ENCODE assay signal across 16 mouse cellular contexts in the genomic region with DNA sequence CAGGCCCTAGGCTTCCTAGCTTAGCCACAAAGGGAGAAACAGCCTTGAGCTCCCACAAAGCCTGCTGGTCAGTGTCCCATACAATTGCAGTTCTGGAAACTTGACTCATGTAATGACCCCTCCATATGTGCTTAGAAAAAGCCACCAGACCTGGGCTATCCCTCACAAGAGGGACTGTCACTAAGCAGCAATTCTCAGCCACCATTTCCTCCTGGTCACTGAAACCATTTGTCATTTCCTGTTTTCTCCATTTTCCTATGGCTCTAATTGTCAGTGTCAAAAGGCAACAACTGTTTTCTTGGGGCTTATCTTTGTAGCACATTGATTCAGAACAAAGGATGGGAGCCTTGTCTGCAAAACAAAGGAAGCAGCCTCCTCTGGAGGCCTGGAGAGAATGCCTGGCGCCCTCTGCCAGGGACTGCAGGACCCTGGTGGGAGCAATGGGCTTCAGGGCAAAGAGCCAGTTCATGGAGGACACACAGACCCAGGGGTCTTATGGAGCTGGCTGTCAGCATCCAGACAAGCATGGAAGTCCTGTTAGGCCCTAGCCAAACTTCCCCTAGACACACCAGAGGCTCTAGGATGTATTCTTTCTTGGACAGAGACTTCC.
A peak's percentile ranks its signal among the peaks of the same experiment; 100 is the strongest.
DNase-seq lines count a peak whose midpoint lies in the region; ATAC-seq and TF ChIP-seq lines count a peak whose summit lies in the region.
"Had no signal": no experiment of that assay in that cellular context is flagged by ENCODE, and none has a peak within 500 bp of the region (broad histone marks: within the 10 kb centered on the region; RNA-seq: fewer than 3 reads in every experiment).

No protein-coding gene starts in this region.

- no peaks in the 10 kb centered on the region for H3K4me1 ChIP-seq in liver, adult 2 months (ENCODE audit: control insufficient read depth, insufficient read depth, low read length)
- no peaks in the 10 kb centered on the region for H3K4me1 ChIP-seq in heart, embryonic 15.5 days (replicated peaks)
- no peaks in the 10 kb centered on the region for H3K4me1 ChIP-seq in neural tube, embryonic 15.5 days
- H3K4me1 ChIP-seq: hindbrain, embryonic 12.5 days; intestine, embryonic 15.5 days; limb, embryonic 13.5 days had no signal

- no peak for ATAC-seq in cerebellum, adult (ENCODE audit: insufficient number of reproducible peaks, low FRiP score, low TSS enrichment)
- ATAC-seq in heart, embryonic 15.5 days (replicated peaks; ENCODE audit: insufficient number of reproducible peaks, insufficient read depth, low FRiP score, low read depth): peak; percentile 34; the same call in 1 of the 2 replicates
- ATAC-seq in neural tube, embryonic 15.5 days (ENCODE audit: low FRiP score): no peak
- ATAC-seq: forebrain, embryonic 14.5 days; intestine, embryonic 15.5 days; midbrain, embryonic 16.5 days had no signal

- peak overlapping the region; percentile 32; the same call in 1 of the 2 replicates for H3K27ac ChIP-seq in liver, adult 2 months (replicated peaks; ENCODE audit: insufficient read depth, low read depth, low read length)
- peak overlapping the region; percentile 27; the same call in 1 of the 2 replicates for H3K27ac ChIP-seq in heart, embryonic 15.5 days
- no peak overlapping the region for H3K27ac ChIP-seq in neural tube, embryonic 15.5 days (replicated peaks)
- H3K27ac ChIP-seq: hindbrain, embryonic 12.5 days; intestine, embryonic 15.5 days; limb, embryonic 13.5 days had no signal

- DNase-seq in cerebellum, postnatal 14 days: peak; percentile 19 to 24
- DNase-seq in liver, adult 2 months (ENCODE audit: extremely low read depth, low read depth, low spot score): no peak
- no peak for DNase-seq in liver
- peak; percentile 24 for DNase-seq in lung, postnatal 36 days
- DNase-seq in thymus, postnatal 36 days: no peak
- DNase-seq: adrenal gland, adult 8-10 months; B cell, adult 2 months; right cerebral cortex, adult 18-20 months had no signal

- TF ChIP-seq CTCF in liver, adult 2 months (IDR thresholded peaks at IDR 0.05; ENCODE audit: low read depth, low read length): no peak

- no peaks in the 10 kb centered on the region for H3K79me2 ChIP-seq in liver, adult 2 months (ENCODE audit: control insufficient read depth, insufficient read depth, low read length)

- H3K9ac ChIP-seq in liver, adult 2 months (ENCODE audit: low read depth, low read length): no peak overlapping the region
- H3K9ac ChIP-seq in heart, embryonic 15.5 days: no peak overlapping the region
- no peak overlapping the region for H3K9ac ChIP-seq in neural tube, embryonic 15.5 days (replicated peaks)
- H3K9ac ChIP-seq: hindbrain, embryonic 12.5 days; intestine, embryonic 15.5 days; limb, embryonic 13.5 days had no signal

- 79% methylated on average over 1 of the region's 1 CpGs for WGBS in liver, adult 2 months
- WGBS in heart, embryonic 15.5 days: 20% methylated on average over 1 of the region's 1 CpGs
- WGBS in neural tube, embryonic 15.5 days: 44% methylated on average over 1 of the region's 1 CpGs

- H3K36me3 ChIP-seq in liver, adult 2 months (ENCODE audit: control insufficient read depth, insufficient read depth, low read length): no peaks in the 10 kb centered on the region
- H3K36me3 ChIP-seq in heart, embryonic 15.5 days: no peaks in the 10 kb centered on the region
- no peaks in the 10 kb centered on the region for H3K36me3 ChIP-seq in neural tube, embryonic 15.5 days
- H3K36me3 ChIP-seq: hindbrain, embryonic 12.5 days; intestine, embryonic 15.5 days; limb, embryonic 13.5 days had no signal

- H3K4me3 ChIP-seq in liver, adult 2 months (ENCODE audit: insufficient read depth, low read depth, low read length): no peak overlapping the region
- no peak overlapping the region for H3K4me3 ChIP-seq in heart, embryonic 15.5 days
- no peak overlapping the region for H3K4me3 ChIP-seq in neural tube, embryonic 15.5 days (replicated peaks)
- H3K4me3 ChIP-seq: hindbrain, embryonic 12.5 days; intestine, embryonic 15.5 days; limb, embryonic 13.5 days had no signal

- TF ChIP-seq POLR2A in liver, adult 2 months (IDR thresholded peaks at IDR 0.05; ENCODE audit: extremely low read depth, insufficient read depth, low read length): no peak

- no peaks in the 10 kb centered on the region for H3K27me3 ChIP-seq in liver, adult 2 months (ENCODE audit: control insufficient read depth, insufficient read depth, low read length)
- H3K27me3 ChIP-seq in heart, embryonic 15.5 days: no peaks in the 10 kb centered on the region
- no peaks in the 10 kb centered on the region for H3K27me3 ChIP-seq in neural tube, embryonic 15.5 days (replicated peaks)
- H3K27me3 ChIP-seq: hindbrain, embryonic 12.5 days had no signal

- no peak overlapping the region for H3K4me2 ChIP-seq in heart, embryonic 15.5 days
- H3K4me2 ChIP-seq in neural tube, embryonic 15.5 days: no peak overlapping the region
- H3K4me2 ChIP-seq: hindbrain, embryonic 12.5 days; intestine, embryonic 15.5 days; limb, embryonic 13.5 days had no signal

- no peaks in the 10 kb centered on the region for H3K9me3 ChIP-seq in heart, embryonic 15.5 days (replicated peaks)
- no peaks in the 10 kb centered on the region for H3K9me3 ChIP-seq in neural tube, embryonic 15.5 days (replicated peaks)
- H3K9me3 ChIP-seq: hindbrain, embryonic 12.5 days; intestine, embryonic 15.5 days; limb, embryonic 13.5 days had no signal

Comparison
In these comparisons a context has a peak if more than half of its experiments do, and no peak if none do; other contexts are left out.
1. DNase-seq: peak in cerebellum, postnatal 14 days (2 of 2) and lung, postnatal 36 days (single experiment); none in liver, adult 2 months (single experiment), liver (single experiment) and thymus, postnatal 36 days (0 of 2).